Mouse (Mus musculus) liver, postnatal 0 days (tissue): ENCODE measurements around the gene Cdkl5.

Experiments used
- CTCF ChIP-seq: sonication (generic); IDR thresholded peaks from 2 replicates; pipeline ENCODE4 v1.5.1; 2016; ENCODE audit warnings: antibody characterized with exemption, low read depth
- EP300 ChIP-seq: IDR thresholded peaks from 2 replicates; pipeline ENCODE4 v1.6.1; 2016; ENCODE audit warnings: antibody characterized with exemption, low read depth, mild to moderate bottlenecking

- TF ChIP-seq CTCF (no peak), EP300 (no peak)
Measured at GRCm38 (mm10) chrX:160750808-160751207, 243.7 kb downstream of the Cdkl5 start.
